In the genomic region with DNA sequence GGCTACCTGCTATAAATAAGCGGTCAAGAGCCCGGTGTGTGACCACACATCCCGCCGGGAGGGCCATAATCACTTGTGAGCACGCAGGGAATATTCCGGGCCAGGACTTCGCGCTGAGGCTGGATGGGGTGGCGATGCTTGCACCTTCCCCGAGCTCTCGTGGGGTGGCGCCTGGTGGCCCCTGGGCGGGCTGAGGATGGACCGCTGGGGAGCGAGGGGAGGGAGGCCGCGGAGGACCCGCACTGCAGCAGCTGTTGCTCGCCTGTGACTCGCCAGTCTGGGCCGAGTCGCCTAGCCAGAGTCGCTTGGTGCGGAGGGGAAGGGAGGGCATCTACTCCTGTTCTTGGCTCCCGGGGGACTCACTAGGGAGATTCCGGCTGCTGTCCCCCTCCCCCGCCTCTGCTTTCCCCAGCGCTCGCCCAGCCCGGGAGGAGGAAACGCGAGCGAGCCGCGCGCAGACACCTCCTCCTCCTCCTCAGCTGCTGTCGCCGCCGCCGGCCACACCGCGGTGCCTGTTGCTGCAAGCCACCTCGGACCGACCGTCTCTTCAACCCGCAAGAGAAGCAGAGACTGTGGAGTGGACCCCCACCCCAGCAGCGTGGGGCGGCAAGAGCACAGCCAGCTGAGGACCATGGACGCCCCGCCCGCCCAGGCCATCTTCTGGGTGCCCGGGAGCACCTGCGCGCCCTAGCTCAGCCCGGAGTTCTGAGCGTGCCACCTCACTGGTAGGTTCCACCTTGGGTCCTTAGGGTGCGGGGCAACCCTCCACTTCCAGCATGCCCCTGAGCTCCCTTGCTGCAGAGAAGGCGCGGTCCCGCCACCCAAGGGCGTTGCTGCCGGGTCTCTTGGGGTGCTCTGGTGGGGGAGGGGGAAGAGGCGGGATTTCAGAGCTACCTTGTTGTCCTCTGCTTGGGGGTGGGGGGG, we compare ENCODE assay signal across 8 mouse cellular contexts. TPM values are rescaled to one million over a fixed set of nuclear protein-coding genes. Genes with fewer than 3 reads are reported as not detected.
DNase-seq lines count a peak whose midpoint lies in the region.

No protein-coding gene starts in this region.

- H3K4me1 ChIP-seq in megakaryocyte, embryonic 14.5 days: peaks cover 84% of the 10 kb centered on the region

- H3K9me3 ChIP-seq in megakaryocyte, embryonic 14.5 days: no peaks in the 10 kb centered on the region

- peak overlapping the region; percentile 98 for H3K4me3 ChIP-seq in megakaryocyte, embryonic 14.5 days (replicated peaks)

- intact Hi-C loops in left cerebral cortex, postnatal 10 days (cut with DNase I): no loop called here

- H3K36me3 ChIP-seq in megakaryocyte, embryonic 14.5 days (replicated peaks; ENCODE audit: low read length): peaks cover 13% of the 10 kb centered on the region

- peak; percentile 81 for DNase-seq in Muller cell, postnatal 12 days (ENCODE audit: inconsistent ontology term)
- DNase-seq in cerebellum, postnatal 14 days: peak; percentile 63 to 68
- peak; percentile 66 for DNase-seq in gastrocnemius, postnatal 10 days
- DNase-seq in induced T-regulatory cell, adult 2 months (ENCODE audit: low read depth): peak; percentile 83
- DNase-seq in left cerebral cortex, postnatal 10 days (ENCODE audit: extremely low spot score in 1 of 2, low spot score in 2 of 2): peak; percentile 46 to 88
- DNase-seq in right cerebral cortex, adult 2 months (ENCODE audit: low spot score in 2 of 2): peak; percentile 77 to 78
- peak; percentile 68 for DNase-seq in urinary bladder, adult 2 months (ENCODE audit: low spot score)

- H3K27me3 ChIP-seq in megakaryocyte, embryonic 14.5 days (replicated peaks): peaks cover 4% of the 10 kb centered on the region

RNA-seq across cellular contexts. Expression of a gene that starts 3.9 kb away (rescaled TPM):
- 10 to 100 TPM; 35.5 to 36.8 TPM for total RNA-seq in gastrocnemius, postnatal 10 days (2021)
- total RNA-seq in left cerebral cortex, postnatal 10 days (2021): 10 to 100 TPM; 14.0 to 15.4 TPM
- 3.8 and 5.4 TPM in 2 replicates for polyA plus RNA-seq in megakaryocyte, embryonic 14.5 days (2012; ENCODE audit: insufficient read depth, low replicate concordance)
- polyA plus RNA-seq in urinary bladder, adult 2 months (2012; rRNA removed): 41.2 and 42.3 TPM in 2 replicates

Comparison
In these comparisons a context has a peak if more than half of its experiments do, and no peak if none do; other contexts are left out.
1. Peak in every context shown above with its lines: DNase-seq and H3K4me3 ChIP-seq.